Mouse (Mus musculus) midbrain, embryonic 14.5 days (tissue): ENCODE data around the gene Clec16a. TPM values are rescaled to one million over a fixed set of nuclear protein-coding genes. Genes with fewer than 3 reads are reported as not detected.
A peak's percentile ranks its signal among the peaks of the same experiment; 100 is the strongest.

Source experiments
- ATAC-seq: fragments of 200-750 bp; cut with Nextera tagmentation; 2 replicates; pipeline ENCODE4 v1.8.0; 2017; ENCODE audit warnings: moderate number of reproducible peaks, moderate library complexity; ENCODE audit not compliant: low FRiP score, low TSS enrichment
- DNase-seq: peaks from one replicate; pipeline ENCODE4 v3.0.0-alpha.2; 2015
- H3K27ac ChIP-seq: fragments of 300-500 bp; sonication (generic); replicated peaks from 2 replicates; pipeline ENCODE4 v1.5.1; 2014; ENCODE audit warnings: mild to moderate bottlenecking, low read depth, low read length, moderate library complexity
- H3K27me3 ChIP-seq: fragments of 300-500 bp; sonication (generic); 2 replicates; pipeline ENCODE4 v1.6.1; 2014; ENCODE audit warnings: low read length, control low read depth, mixed read lengths; ENCODE audit not compliant: control insufficient read depth, insufficient read depth
- H3K36me3 ChIP-seq: fragments of 300-500 bp; sonication (generic); 2 replicates; pipeline ENCODE4 v1.6.1; 2014; ENCODE audit warnings: low read length, control low read depth; ENCODE audit not compliant: control insufficient read depth, insufficient read depth
- H3K4me1 ChIP-seq: fragments of 300-500 bp; sonication (generic); 2 replicates; pipeline ENCODE4 v1.6.1; 2014; ENCODE audit warnings: mild to moderate bottlenecking, antibody characterized with exemption, low read length, control low read depth; ENCODE audit not compliant: control insufficient read depth, insufficient read depth
- H3K4me2 ChIP-seq: fragments of 300-500 bp; sonication (generic); 2 replicates; pipeline ENCODE4 v1.6.1; 2014; ENCODE audit warnings: mild to moderate bottlenecking, low read length, moderate library complexity
- H3K4me3 ChIP-seq: fragments of 300-500 bp; sonication (generic); replicated peaks from 2 replicates; pipeline ENCODE4 v1.5.1; 2014; ENCODE audit warnings: low read depth, low read length
- H3K9ac ChIP-seq: fragments of 300-500 bp; sonication (generic); replicated peaks from 2 replicates; pipeline ENCODE4 v1.6.1; 2014; ENCODE audit warnings: mild to moderate bottlenecking, low read length, moderate library complexity
- H3K9me3 ChIP-seq: fragments of 300-500 bp; sonication (generic); 2 replicates; pipeline ENCODE4 v1.6.1; 2016; ENCODE audit warnings: low read length, control low read depth, mixed read lengths; ENCODE audit not compliant: control insufficient read depth
- WGBS: fragments of 180-500 bp; shearing (Covaris S2); extraction: QIAGEN DNeasy Blood & Tissue Kit; methylation state at CpG from one replicate; pipeline ENCODE4 v1.1.7; 2014; 5-methylcytosine and 5-hydroxymethylcytosine counted together
- polyA plus RNA-seq: library from polyadenylated mRNA; unstranded; fragments of >200 nt; fragmentation: Nextera tagmentation; extraction: Ambion mirVana; gene quantifications from 2 replicates; pipeline ENCODE4 v1.2.1, GENCODE M21; 2014

Clec16a gene
- polyA plus RNA-seq, 1 experiment from 2014 or later: 78.4 TPM

- DNase-seq (no peak), ATAC-seq (no peak)
- H3K4me2 ChIP-seq: no peak overlapping the region
- 62% methylated on average over 5 of the region's 5 CpGs for WGBS
- H3K27ac ChIP-seq: no peak overlapping the region
- H3K9me3 ChIP-seq: no peaks in the 10 kb centered on the region
- H3K9ac ChIP-seq: no peak overlapping the region
- no peaks in the 10 kb centered on the region for H3K36me3 ChIP-seq
- no peak overlapping the region for H3K4me3 ChIP-seq
- H3K27me3 ChIP-seq: peaks cover 5% of the 10 kb centered on the region; the same call in 1 of the 2 replicates
- H3K4me1 ChIP-seq: no peaks in the 10 kb centered on the region
Measured at GRCm38 (mm10) chr16:10777579-10778160, 232.5 kb downstream of the Clec16a start.

GRCm38 (mm10) chr16:10780631-10781120 lies 235.5 kb downstream of the Clec16a start:
- Histone ChIP-seq H3K36me3 (no peaks in the 10 kb centered on the region), H3K9ac (no peak overlapping the region)
- WGBS: 83% methylated on average over 5 of the region's 5 CpGs

DNA sequence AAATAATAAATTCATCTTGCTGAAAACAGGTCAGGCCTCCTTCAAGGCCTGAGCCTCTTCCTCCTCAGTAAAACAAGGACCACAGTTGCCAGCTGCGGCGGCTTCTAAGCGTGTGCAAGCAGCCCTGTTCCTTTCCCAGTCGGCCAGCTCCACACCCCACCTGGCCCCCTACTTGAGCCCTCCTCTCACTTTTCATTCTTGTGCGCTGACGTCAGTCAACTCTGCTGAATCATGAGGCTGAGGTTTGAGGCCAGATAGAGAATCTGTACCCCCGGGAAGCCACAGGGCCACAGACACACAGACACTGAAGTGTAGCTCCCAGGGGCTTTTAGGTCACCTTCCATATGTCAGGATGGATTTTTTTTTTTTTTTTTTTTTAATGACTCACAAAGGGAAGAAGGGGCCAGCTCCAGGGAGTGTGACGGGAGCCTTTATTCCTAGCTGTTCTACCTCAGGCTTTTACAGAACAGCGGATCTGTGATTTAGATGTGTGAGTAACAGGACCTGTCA lies 236.8 kb downstream of the Clec16a start:
- ATAC-seq (no peak), DNase-seq (peak; percentile 14)
- H3K4me2 ChIP-seq: no peak overlapping the region
- H3K4me1 ChIP-seq: peaks cover 8% of the 10 kb centered on the region; the same call in 1 of the 2 replicates
- no peaks in the 10 kb centered on the region for H3K36me3 ChIP-seq
- H3K27ac ChIP-seq: no peak overlapping the region
- H3K4me3 ChIP-seq: no peak overlapping the region
- WGBS: 39% methylated on average over 9 of the region's 9 CpGs
- H3K27me3 ChIP-seq: peaks cover 21% of the 10 kb centered on the region
- no peaks in the 10 kb centered on the region for H3K9me3 ChIP-seq
- no peak overlapping the region for H3K9ac ChIP-seq

More at GRCm38 (mm10) chr16:10780631-10781120, 235.5 kb downstream of the Clec16a start:
- Histone ChIP-seq H3K4me2 (no peak overlapping the region), H3K4me3 (no peak overlapping the region), H3K27ac (no peak overlapping the region), H3K4me1 (0 out of 2 replicates have a peak, but pooled peaks cover 4% of the 10 kb centered on the region), H3K27me3 (peaks cover 21% of the 10 kb centered on the region), H3K9me3 (no peaks in the 10 kb centered on the region)
- no peak for ATAC-seq
- DNase-seq: no peak

DNA sequence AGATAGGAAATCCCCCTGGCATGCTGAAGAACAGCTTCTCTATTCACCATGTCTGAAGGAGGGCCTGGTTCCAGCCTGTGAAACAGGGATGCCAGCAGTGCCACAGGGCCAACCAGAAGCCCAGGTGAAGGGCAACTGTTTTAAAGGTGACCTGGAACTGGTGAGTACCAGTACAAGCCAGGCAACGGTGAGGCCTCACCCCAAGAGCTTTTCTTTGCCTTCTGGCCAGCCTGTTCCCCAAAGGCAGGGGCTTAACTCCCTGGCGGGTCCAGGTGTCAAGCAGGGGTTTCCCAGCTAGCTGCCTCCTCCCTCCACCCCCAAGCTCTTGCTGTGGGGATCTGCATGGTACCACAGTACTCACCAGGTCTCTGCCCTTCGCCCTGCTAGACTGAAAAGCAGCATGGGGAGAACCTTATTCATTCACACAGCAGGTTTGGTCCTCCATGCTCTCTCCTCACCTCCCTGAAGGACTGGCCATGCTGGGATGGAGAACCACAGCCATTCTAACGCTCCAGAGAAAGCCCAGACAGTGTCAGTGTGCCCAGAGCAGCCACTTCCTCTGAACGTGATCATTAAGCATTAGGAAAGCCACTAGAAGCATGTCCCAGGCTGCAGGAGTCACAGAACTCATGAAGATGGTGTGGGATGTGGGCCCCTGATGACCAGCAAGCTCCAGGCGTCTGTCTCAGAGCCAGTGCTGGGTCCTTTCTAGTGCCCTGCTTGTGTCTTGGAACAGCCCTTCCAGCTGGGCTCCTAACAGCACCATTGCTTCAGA lies 237.4 kb downstream of the Clec16a start:
- 35% methylated on average over 6 of the region's 6 CpGs for WGBS
- H3K4me2 ChIP-seq: no peak overlapping the region; the same call in 1 of the 2 replicates

DNA sequence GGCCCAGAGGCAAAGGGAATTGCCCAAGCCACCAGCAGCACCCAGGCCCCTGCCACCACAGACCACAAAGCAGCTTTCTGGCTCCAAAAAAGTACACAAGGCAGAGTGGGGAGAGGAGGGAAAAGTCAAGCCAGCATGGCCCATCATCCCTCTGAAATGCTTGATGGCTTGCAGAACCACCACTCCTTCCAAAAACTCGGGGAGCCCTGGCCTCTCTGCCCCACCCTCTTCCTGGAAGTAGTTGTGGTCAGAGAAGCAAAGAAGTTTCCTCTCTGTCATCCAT lies 238.0 kb downstream of the Clec16a start:
- DNase-seq (no peak), ATAC-seq (no peak)
- 67% methylated on average over 1 of the region's 1 CpGs for WGBS
- H3K4me1 ChIP-seq: peaks cover 8% of the 10 kb centered on the region; the same call in 1 of the 2 replicates
- peaks cover 21% of the 10 kb centered on the region for H3K27me3 ChIP-seq
- no peak overlapping the region; the same call in 1 of the 2 replicates for H3K4me2 ChIP-seq
- H3K9me3 ChIP-seq: no peaks in the 10 kb centered on the region
- H3K36me3 ChIP-seq: no peaks in the 10 kb centered on the region
- H3K9ac ChIP-seq: no peak overlapping the region
- H3K27ac ChIP-seq: no peak overlapping the region
- no peak overlapping the region for H3K4me3 ChIP-seq

More for the DNA sequence above, 237.4 kb downstream of the Clec16a start:
- no peak for DNase-seq
- no peak for ATAC-seq
- Histone ChIP-seq H3K4me1 (peaks cover 8% of the 10 kb centered on the region; the same call in 1 of the 2 replicates), H3K27ac (no peak overlapping the region), H3K27me3 (peaks cover 21% of the 10 kb centered on the region), H3K9ac (no peak overlapping the region), H3K36me3 (no peaks in the 10 kb centered on the region), H3K9me3 (no peaks in the 10 kb centered on the region), H3K4me3 (no peak overlapping the region)

- H3K4me2 ChIP-seq: peak overlapping the region; percentile 99
- ATAC-seq (no peak), DNase-seq (no peak)
- H3K27ac ChIP-seq: no peak overlapping the region
- no peaks in the 10 kb centered on the region for H3K9me3 ChIP-seq
- no peak overlapping the region for H3K9ac ChIP-seq
- H3K27me3 ChIP-seq: peaks cover 21% of the 10 kb centered on the region
- peaks cover 8% of the 10 kb centered on the region; the same call in 1 of the 2 replicates for H3K4me1 ChIP-seq
- H3K36me3 ChIP-seq: no peaks in the 10 kb centered on the region
- H3K4me3 ChIP-seq: no peak overlapping the region; the same call in 1 of the 2 replicates
- WGBS: 72% methylated on average over 8 of the region's 8 CpGs
Measured at GRCm38 (mm10) chr16:10783451-10783850, 238.3 kb downstream of the Clec16a start.

GRCm38 (mm10) chr16:10783883-10784792 lies 239.0 kb downstream of the Clec16a start:
- no peaks in the 10 kb centered on the region for H3K36me3 ChIP-seq
- peak overlapping the region; percentile 72 for H3K9ac ChIP-seq
- no peaks in the 10 kb centered on the region for H3K9me3 ChIP-seq
- no peak; the same call in 1 of the 2 replicates for ATAC-seq
- 3% methylated on average over 81 of the region's 81 CpGs for WGBS
- H3K4me3 ChIP-seq: peak overlapping the region; percentile 59
- peaks cover 8% of the 10 kb centered on the region; the same call in 1 of the 2 replicates for H3K4me1 ChIP-seq
- peak overlapping the region; percentile 99 for H3K4me2 ChIP-seq
- DNase-seq: peak; percentile 79
- peaks cover 21% of the 10 kb centered on the region for H3K27me3 ChIP-seq
- H3K27ac ChIP-seq: peak overlapping the region; percentile 80

GRCm38 (mm10) chr16:10784793-10785370 lies 239.7 kb downstream of the Clec16a start:
- ATAC-seq (peak; percentile 82), DNase-seq (peak; percentile 93)
- peak overlapping the region; percentile 99 for H3K4me2 ChIP-seq
- H3K27me3 ChIP-seq: peaks cover 21% of the 10 kb centered on the region
- H3K9me3 ChIP-seq: no peaks in the 10 kb centered on the region
- peak overlapping the region; percentile 59 for H3K4me3 ChIP-seq
- H3K36me3 ChIP-seq: no peaks in the 10 kb centered on the region
- peak overlapping the region; percentile 72 for H3K9ac ChIP-seq
- peaks cover 8% of the 10 kb centered on the region; the same call in 1 of the 2 replicates for H3K4me1 ChIP-seq
- under 1% methylated on average over 48 of the region's 55 CpGs for WGBS
- H3K27ac ChIP-seq: peak overlapping the region; percentile 80
